Mouse (Mus musculus): ENCODE results near the gene Ap2a1.

GRCm38 (mm10) chr7:44916191-44916590, 13.1 kb downstream of the Ap2a1 start:
- TF ChIP-seq CTCF (IDR thresholded peaks at IDR 0.05; ENCODE audit: extremely low read depth, insufficient read depth, low read length) (no peak), POLR2A (IDR thresholded peaks at IDR 0.05; ENCODE audit: extremely low read depth, insufficient read depth, low read length) (no peak)

Data from cortical plate, adult 2 months (tissue).